Mouse (Mus musculus) stomach, postnatal 0 days (tissue): ENCODE data around the gene Srsf1. TPM values are rescaled to one million over a fixed set of nuclear protein-coding genes. Genes with fewer than 3 reads are reported as not detected.

Experiments
- ATAC-seq: fragments of 200-750 bp; cut with Nextera tagmentation; 2 replicates; pipeline ENCODE4 v1.8.0; 2017; ENCODE audit not compliant: low FRiP score, low TSS enrichment
- DNase-seq: peaks from one replicate; pipeline ENCODE4 v3.0.0-alpha.2; 2016; ENCODE audit warnings: low spot score
- H3K27ac ChIP-seq: fragments of 300-500 bp; sonication (generic); replicated peaks from 2 replicates; pipeline ENCODE4 v1.5.1; 2014; ENCODE audit warnings: mild to moderate bottlenecking, control low read depth
- H3K27me3 ChIP-seq: fragments of 300-500 bp; sonication (generic); 2 replicates; pipeline ENCODE4 v1.6.1; 2014; ENCODE audit warnings: low read length; ENCODE audit not compliant: control insufficient read depth, insufficient read depth
- H3K36me3 ChIP-seq: fragments of 300-500 bp; sonication (generic); 2 replicates; pipeline ENCODE4 v1.6.1; 2014; ENCODE audit warnings: low read length, mixed read lengths; ENCODE audit not compliant: control insufficient read depth, insufficient read depth
- H3K4me1 ChIP-seq: fragments of 300-500 bp; sonication (generic); replicated peaks from 2 replicates; pipeline ENCODE4 v1.6.1; 2014; ENCODE audit warnings: antibody characterized with exemption; ENCODE audit not compliant: control insufficient read depth, insufficient read depth
- H3K4me2 ChIP-seq: fragments of 300-500 bp; sonication (generic); replicated peaks from 2 replicates; pipeline ENCODE4 v1.6.1; 2014; ENCODE audit warnings: low read depth, mild to moderate bottlenecking, control low read depth, moderate library complexity
- H3K4me3 ChIP-seq: fragments of 300-500 bp; sonication (generic); 2 replicates; pipeline ENCODE4 v1.5.1; 2014; ENCODE audit warnings: low read depth, low read length, control low read depth
- H3K9ac ChIP-seq: fragments of 300-500 bp; sonication (generic); 2 replicates; pipeline ENCODE4 v1.6.1; 2014; ENCODE audit warnings: mild to moderate bottlenecking, low read length, control low read depth, mixed read lengths
- H3K9me3 ChIP-seq: fragments of 300-500 bp; sonication (generic); 2 replicates; pipeline ENCODE4 v1.6.1; 2016; ENCODE audit warnings: low read length; ENCODE audit not compliant: control insufficient read depth
- CTCF ChIP-seq: IDR thresholded peaks from 2 replicates; pipeline ENCODE4 v1.5.1; 2016; ENCODE audit warnings: antibody characterized with exemption, low read depth, mild to moderate bottlenecking, moderate library complexity
- EP300 ChIP-seq: optimal IDR thresholded peaks from 2 replicates; pipeline ENCODE3; 2016; ENCODE audit warnings: antibody characterized with exemption
- WGBS: fragments of 180-500 bp; shearing (Covaris S2); extraction: QIAGEN DNeasy Blood & Tissue Kit; methylation state at CpG from one replicate; pipeline ENCODE4 v1.1.7; 2014; 5-methylcytosine and 5-hydroxymethylcytosine counted together
- polyA plus RNA-seq: library from polyadenylated mRNA; unstranded; fragments of >200 nt; fragmentation: Nextera tagmentation; extraction: Ambion mirVana; gene quantifications from 2 replicates; pipeline ENCODE4 v1.2.1, GENCODE M21; 2015

Srsf1 gene
- polyA plus RNA-seq, result 88.1 and 97.5 TPM in 2 replicates

DNA sequence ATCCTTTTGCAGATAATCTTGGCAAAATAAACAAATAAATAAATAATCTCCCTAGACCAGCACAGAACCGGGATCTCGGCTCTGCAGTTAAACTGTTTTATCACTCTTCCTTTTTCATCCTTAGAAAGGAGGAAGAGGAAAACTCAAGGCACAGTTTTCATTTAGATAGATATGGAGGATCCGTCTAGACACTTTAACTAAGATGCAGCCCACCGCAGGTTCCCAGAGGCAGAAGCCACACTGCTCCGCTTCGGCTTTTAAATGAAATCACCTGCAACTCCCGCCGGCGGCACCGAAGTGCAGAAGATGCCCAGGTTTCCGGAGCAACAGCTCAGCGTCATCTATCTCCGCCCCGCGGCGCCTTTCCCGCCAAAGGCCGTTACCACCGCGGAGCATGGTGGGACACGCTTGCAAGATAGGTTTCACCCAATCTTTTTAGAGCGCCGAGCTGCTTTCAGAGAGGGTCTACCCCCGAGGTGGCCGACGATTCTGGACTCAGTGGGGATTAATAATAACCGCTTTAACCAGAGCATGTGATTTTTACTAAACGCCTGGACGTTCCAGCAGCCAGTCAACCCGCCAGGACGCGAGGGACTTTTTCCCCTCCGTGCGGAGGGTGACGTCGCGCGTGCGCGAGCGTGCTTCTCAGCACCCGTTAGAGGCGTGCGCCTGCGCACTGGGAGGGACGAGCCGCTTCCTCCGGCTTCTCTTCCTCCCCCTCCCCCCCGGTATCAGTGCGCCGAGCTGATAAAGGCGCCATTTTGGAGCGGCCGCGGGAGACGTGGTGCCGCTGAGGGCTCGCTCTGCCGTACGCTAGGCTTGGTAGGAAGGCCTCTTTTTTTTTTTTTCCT, at the start of gene Srsf1:
Gene Srsf1, plus strand, starts transcription at position 430 of the 851 bp plus-strand sequence.
- no peaks in the 10 kb centered on the region for H3K27me3 ChIP-seq
- H3K4me1 ChIP-seq, result no peaks in the 10 kb centered on the region
- H3K4me3 ChIP-seq, result peak within 1 kb of the TSS; percentile 98
- WGBS, result under 1% methylated on average over 58 of the region's 60 CpGs
- H3K4me2 ChIP-seq, result peak within 1 kb of the TSS; percentile 61
- peak; percentile 99 for DNase-seq
- peak; percentile 95 for ATAC-seq
- H3K9me3 ChIP-seq, result no peaks in the 10 kb centered on the region
- H3K36me3 ChIP-seq, result peaks cover 7% of the 10 kb centered on the region; the same call in 1 of the 2 replicates
- H3K9ac ChIP-seq, result peak within 1 kb of the TSS; percentile 99
- TF ChIP-seq CTCF, result no peak
- TF ChIP-seq EP300, result no peak
- peak within 1 kb of the TSS; percentile 100 for H3K27ac ChIP-seq

- WGBS, result 87% methylated on average over 5 of the region's 5 CpGs
- H3K4me3 ChIP-seq, result no peak overlapping the region
- H3K9me3 ChIP-seq, result no peaks in the 10 kb centered on the region
- H3K9ac ChIP-seq, result no peak overlapping the region
- no peaks in the 10 kb centered on the region for H3K4me1 ChIP-seq
- no peak for ATAC-seq
- no peak overlapping the region for H3K4me2 ChIP-seq
- DNase-seq, result no peak
- TF ChIP-seq EP300 (no peak), CTCF (peak; percentile 51)
- no peak overlapping the region for H3K27ac ChIP-seq
- no peaks in the 10 kb centered on the region for H3K27me3 ChIP-seq
- H3K36me3 ChIP-seq, result no peaks in the 10 kb centered on the region
These were observed 47.4 kb upstream of the Srsf1 start for GRCm38 (mm10) chr11:87999751-88000150.

- 0 out of 2 replicates have a peak overlapping the region, but pooled peaks have one; percentile 2 for H3K27ac ChIP-seq
- H3K9me3 ChIP-seq, result no peaks in the 10 kb centered on the region
- peak; percentile 81 for ATAC-seq
- H3K4me2 ChIP-seq, result no peak overlapping the region
- H3K27me3 ChIP-seq, result no peaks in the 10 kb centered on the region
- no peak overlapping the region for H3K4me3 ChIP-seq
- peak; percentile 27 for DNase-seq
- H3K9ac ChIP-seq, result no peak overlapping the region
- H3K4me1 ChIP-seq, result no peaks in the 10 kb centered on the region
- TF ChIP-seq EP300 (no peak), CTCF (no peak)
- H3K36me3 ChIP-seq, result no peaks in the 10 kb centered on the region
- 44% methylated on average over 4 of the region's 4 CpGs for WGBS
These were observed 44.4 kb upstream of the Srsf1 start for GRCm38 (mm10) chr11:88002738-88003137.

- DNase-seq (no peak), ATAC-seq (no peak)
- H3K36me3 ChIP-seq, result no peaks in the 10 kb centered on the region
- 50% methylated on average over 2 of the region's 2 CpGs for WGBS
- H3K9me3 ChIP-seq, result no peaks in the 10 kb centered on the region
- H3K9ac ChIP-seq, result no peak overlapping the region
- no peak overlapping the region for H3K4me2 ChIP-seq
- H3K4me3 ChIP-seq, result no peak overlapping the region
- no peak for TF ChIP-seq EP300
- no peak for TF ChIP-seq CTCF
- no peaks in the 10 kb centered on the region for H3K27me3 ChIP-seq
- H3K4me1 ChIP-seq, result no peaks in the 10 kb centered on the region; the same call in 1 of the 2 replicates
- H3K27ac ChIP-seq, result no peak overlapping the region
These were observed 43.0 kb upstream of the Srsf1 start for GRCm38 (mm10) chr11:88004123-88004522.

- Histone ChIP-seq H3K36me3 (no peaks in the 10 kb centered on the region), H3K4me2 (no peak overlapping the region), H3K9ac (no peak overlapping the region), H3K4me1 (peaks cover 6% of the 10 kb centered on the region; the same call in 1 of the 2 replicates), H3K4me3 (no peak overlapping the region), H3K9me3 (no peaks in the 10 kb centered on the region), H3K27me3 (no peaks in the 10 kb centered on the region), H3K27ac (no peak overlapping the region)
- TF ChIP-seq EP300 (no peak), CTCF (no peak)
- WGBS, result 31% methylated on average over 1 of the region's 1 CpGs
- DNase-seq (no peak), ATAC-seq (no peak)
These were observed 38.5 kb upstream of the Srsf1 start for GRCm38 (mm10) chr11:88008641-88009040.

GRCm38 (mm10) chr11:88009542-88010190, 37.5 kb upstream of the Srsf1 start:
- DNase-seq (peak; percentile 44), ATAC-seq (peak; percentile 51; the same call in 1 of the 2 replicates)
- Histone ChIP-seq H3K4me3 (no peak overlapping the region), H3K4me1 (peaks cover 6% of the 10 kb centered on the region; the same call in 1 of the 2 replicates), H3K36me3 (no peaks in the 10 kb centered on the region), H3K27me3 (no peaks in the 10 kb centered on the region), H3K9ac (0 out of 2 replicates have a peak overlapping the region, but pooled peaks have one; percentile 41), H3K9me3 (no peaks in the 10 kb centered on the region), H3K27ac (no peak overlapping the region), H3K4me2 (peak overlapping the region; percentile 37)
- 15% methylated on average over 14 of the region's 16 CpGs for WGBS
- no peak for TF ChIP-seq EP300
- TF ChIP-seq CTCF, result no peak
